Mouse (Mus musculus) ovary, adult 18-20 months (tissue): ENCODE measurements around the gene Exd1.
"Not testable (repeated sequence)": the region's sequence is repeated elsewhere in the genome, so short reads cannot be mapped to it uniquely, and the experiment has no call there.

Experiments
- DNase-seq: peaks from one replicate; pipeline ENCODE4 v3.0.0; 2022; ENCODE audit warnings: low spot score, mixed read lengths

Gene Exd1

GRCm38 (mm10) chr2:119542106-119542505 is 5.3 kb downstream of the Exd1 start:
- DNase-seq, result peak; percentile 7

GRCm38 (mm10) chr2:119538802-119539201 is 8.6 kb downstream of the Exd1 start:
- DNase-seq, result no peak

GRCm38 (mm10) chr2:119525422-119525821 is 22.0 kb downstream of the Exd1 start:
- DNase-seq, result no peak

- DNase-seq, result peak; percentile 4
Observed at GRCm38 (mm10) chr2:119523836-119524235, 23.6 kb downstream of the Exd1 start.

- DNase-seq, result no peak
Observed at GRCm38 (mm10) chr2:119520550-119520949, 26.9 kb downstream of the Exd1 start.

- no peak for DNase-seq
Observed at GRCm38 (mm10) chr2:119516811-119517210, 30.6 kb downstream of the Exd1 start.

- no peak for DNase-seq
Observed at GRCm38 (mm10) chr2:119514026-119514522, 33.4 kb downstream of the Exd1 start.

- DNase-seq, result no peak
Observed at GRCm38 (mm10) chr2:119512292-119512691, 35.1 kb downstream of the Exd1 start.

- DNase-seq, result no peak
Observed at GRCm38 (mm10) chr2:119510856-119511255, 36.6 kb downstream of the Exd1 start.

GRCm38 (mm10) chr2:119508518-119508917 is 38.9 kb downstream of the Exd1 start:
- not testable (repeated sequence) for DNase-seq

GRCm38 (mm10) chr2:119507108-119507507 is 40.3 kb downstream of the Exd1 start:
- DNase-seq, result no peak

- no peak for DNase-seq
Observed at GRCm38 (mm10) chr2:119500965-119501652, 46.3 kb downstream of the Exd1 start.

- no peak for DNase-seq
Observed at GRCm38 (mm10) chr2:119498859-119499258, 48.6 kb downstream of the Exd1 start.

GRCm38 (mm10) chr2:119496082-119496481 is 51.3 kb downstream of the Exd1 start:
- DNase-seq, result no peak

GRCm38 (mm10) chr2:119491953-119492352 is 55.5 kb downstream of the Exd1 start:
- no peak for DNase-seq

- no peak for DNase-seq
Observed at GRCm38 (mm10) chr2:119486488-119486887, 60.9 kb downstream of the Exd1 start.

GRCm38 (mm10) chr2:119482307-119482706 is 65.1 kb downstream of the Exd1 start:
- DNase-seq, result no peak

GRCm38 (mm10) chr2:119478397-119478749 is 69.1 kb downstream of the Exd1 start:
- DNase-seq, result no peak

GRCm38 (mm10) chr2:119477571-119478396 is 69.6 kb downstream of the Exd1 start, which contains the start of gene Ino80:
TSS of gene Ino80 (minus strand) at chr2:119477687.
- DNase-seq, result peak; percentile 98

GRCm38 (mm10) chr2:119476621-119477391 is 70.6 kb downstream of the Exd1 start:
- DNase-seq, result peak; percentile 31

- DNase-seq, result no peak
Observed at GRCm38 (mm10) chr2:119476166-119476565, 71.3 kb downstream of the Exd1 start.
